Mouse (Mus musculus) liver, embryonic 16.5 days (tissue): ENCODE measurements at regions not wholly inside any gene's neighbourhood (a gene's known extent, or its start where the extent isn't known, plus 50 kb on each side); places are given as distances from the start of the nearest gene placed in this dataset.
"Not testable (repeated sequence)": the region's sequence is repeated elsewhere in the genome, so short reads cannot be mapped to it uniquely, and the experiment has no call there.

Experiments
- ATAC-seq: fragments of 200-750 bp; cut with Nextera tagmentation; 2 replicates; pipeline ENCODE4 v1.8.0; 2017; ENCODE audit warnings: low read depth, mild to moderate bottlenecking, moderate number of reproducible peaks, moderate library complexity
- H3K27ac ChIP-seq: fragments of 300-500 bp; sonication (generic); 2 replicates; pipeline ENCODE4 v1.5.1; 2014; ENCODE audit warnings: mild to moderate bottlenecking, low read length
- H3K27me3 ChIP-seq: fragments of 300-500 bp; sonication (generic); 2 replicates; pipeline ENCODE4 v1.6.1; 2014; ENCODE audit warnings: low read depth, low read length, mixed read lengths; ENCODE audit not compliant: control insufficient read depth, insufficient read depth
- H3K36me3 ChIP-seq: fragments of 300-500 bp; sonication (generic); 2 replicates; pipeline ENCODE4 v1.6.1; 2014; ENCODE audit warnings: mild to moderate bottlenecking; ENCODE audit not compliant: control insufficient read depth, insufficient read depth
- H3K4me1 ChIP-seq: fragments of 300-500 bp; sonication (generic); 2 replicates; pipeline ENCODE4 v1.6.1; 2014; ENCODE audit warnings: low read depth, low read length, mixed read lengths; ENCODE audit not compliant: control insufficient read depth
- H3K4me2 ChIP-seq: fragments of 300-500 bp; sonication (generic); 2 replicates; pipeline ENCODE4 v1.6.1; 2014; ENCODE audit warnings: low read depth, low read length, mixed read lengths
- H3K4me3 ChIP-seq: fragments of 300-500 bp; sonication (generic); 2 replicates; pipeline ENCODE4 v1.5.1; 2014; ENCODE audit warnings: low read depth, mild to moderate bottlenecking, low read length
- H3K9ac ChIP-seq: fragments of 300-500 bp; sonication (generic); 2 replicates; pipeline ENCODE4 v1.6.1; 2014; ENCODE audit warnings: low read depth, low read length
- H3K9me3 ChIP-seq: fragments of 300-500 bp; sonication (generic); replicated peaks from 2 replicates; pipeline ENCODE4 v1.6.1; 2016; ENCODE audit warnings: low read length; ENCODE audit not compliant: control insufficient read depth
- WGBS: fragments of 180-500 bp; shearing (Covaris S2); extraction: QIAGEN DNeasy Blood & Tissue Kit; methylation state at CpG from one replicate; pipeline ENCODE4 v1.1.7; 2014; ENCODE audit not compliant: insufficient replicate concordance; 5-methylcytosine and 5-hydroxymethylcytosine counted together

DNA sequence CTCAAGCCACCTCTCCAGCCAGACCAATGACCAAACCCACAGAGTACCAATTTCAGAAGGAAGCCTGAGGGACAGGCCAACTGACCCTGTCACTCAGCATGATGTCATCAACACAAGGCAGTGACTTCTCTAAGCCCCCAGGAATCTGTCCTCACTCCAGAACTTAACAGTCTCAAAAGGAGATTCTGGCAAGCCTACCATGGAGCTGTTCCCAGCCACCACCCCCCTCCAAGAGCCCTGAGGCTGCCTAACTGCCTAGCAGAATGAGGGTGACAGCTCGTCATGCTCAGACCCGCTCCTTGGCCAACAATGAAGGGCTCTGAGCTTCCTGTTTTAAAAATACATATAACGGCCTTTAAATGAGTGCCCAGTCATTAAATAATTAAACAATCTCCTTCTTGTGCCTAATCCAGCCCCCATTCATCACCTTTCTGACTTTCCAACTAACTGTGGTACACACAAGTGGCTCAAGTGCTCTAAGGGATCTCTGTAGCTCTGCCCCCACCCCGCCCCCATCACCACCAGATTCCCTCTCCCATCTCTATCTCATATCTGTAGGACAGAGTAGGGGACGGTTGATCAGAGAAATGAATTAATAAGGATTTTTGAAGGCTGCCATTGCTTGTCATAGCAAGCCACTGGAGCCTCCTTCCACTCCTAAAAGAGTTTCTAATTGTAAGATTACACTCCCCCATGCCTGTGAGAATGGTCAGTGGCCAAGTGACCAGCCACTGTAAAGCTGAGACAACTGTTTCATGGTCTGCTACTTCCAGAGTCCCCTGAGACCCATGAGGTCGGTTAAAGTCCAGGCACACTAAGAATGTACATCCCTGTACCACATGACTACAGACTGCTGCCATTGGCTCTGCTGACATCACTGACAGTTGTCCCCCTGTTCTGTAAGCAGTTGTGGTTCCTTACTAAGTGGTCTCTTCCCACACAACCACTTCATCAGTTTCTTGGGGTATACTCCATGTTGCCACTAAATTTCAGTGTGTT, 188.1 kb upstream of the Irx4 start:
- H3K4me2 ChIP-seq: no peak overlapping the region
- H3K36me3 ChIP-seq: no peaks in the 10 kb centered on the region
- H3K4me3 ChIP-seq: no peak overlapping the region
- ATAC-seq: no peak
- H3K27ac ChIP-seq: no peak overlapping the region
- H3K4me1 ChIP-seq: no peaks in the 10 kb centered on the region
- no peaks in the 10 kb centered on the region for H3K9me3 ChIP-seq
- no peaks in the 10 kb centered on the region for H3K27me3 ChIP-seq
- H3K9ac ChIP-seq: no peak overlapping the region
- 42% methylated on average over 6 of the region's 6 CpGs for WGBS

DNA sequence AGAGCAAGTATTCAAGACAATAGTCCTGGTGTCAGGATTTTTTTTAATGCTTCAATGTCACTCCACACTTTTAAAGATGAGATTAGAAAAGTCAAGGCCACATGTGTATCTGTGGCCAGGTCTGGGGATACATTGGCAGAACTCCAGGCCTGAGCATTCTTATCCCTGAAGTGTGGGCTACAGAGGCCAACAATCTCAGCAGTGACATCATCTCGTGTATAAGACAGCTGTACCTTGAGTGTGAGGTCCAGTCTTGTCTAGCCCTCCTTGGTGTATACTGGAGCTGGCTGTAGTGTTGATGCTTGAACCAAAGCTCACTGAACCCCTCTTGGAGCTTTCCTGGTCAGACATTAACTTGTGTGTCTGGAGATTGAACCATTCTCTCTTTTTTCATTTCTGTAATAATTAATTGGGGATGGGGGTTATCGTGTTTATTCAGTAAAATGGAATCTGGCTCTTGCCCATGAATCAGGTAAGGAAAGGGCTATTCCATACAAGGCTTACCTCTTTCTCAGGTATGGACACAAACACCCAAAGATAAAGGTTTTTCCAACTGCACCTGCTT, 182.3 kb upstream of the Irx4 start:
- no peak overlapping the region for H3K9ac ChIP-seq
- H3K4me2 ChIP-seq: no peak overlapping the region
- H3K27ac ChIP-seq: no peak overlapping the region
- no peaks in the 10 kb centered on the region for H3K36me3 ChIP-seq
- no peaks in the 10 kb centered on the region for H3K9me3 ChIP-seq
- no peak overlapping the region for H3K4me3 ChIP-seq
- no peak for ATAC-seq
- no peaks in the 10 kb centered on the region for H3K27me3 ChIP-seq
- H3K4me1 ChIP-seq: no peaks in the 10 kb centered on the region
- WGBS: 35% methylated on average over 2 of the region's 2 CpGs

DNA sequence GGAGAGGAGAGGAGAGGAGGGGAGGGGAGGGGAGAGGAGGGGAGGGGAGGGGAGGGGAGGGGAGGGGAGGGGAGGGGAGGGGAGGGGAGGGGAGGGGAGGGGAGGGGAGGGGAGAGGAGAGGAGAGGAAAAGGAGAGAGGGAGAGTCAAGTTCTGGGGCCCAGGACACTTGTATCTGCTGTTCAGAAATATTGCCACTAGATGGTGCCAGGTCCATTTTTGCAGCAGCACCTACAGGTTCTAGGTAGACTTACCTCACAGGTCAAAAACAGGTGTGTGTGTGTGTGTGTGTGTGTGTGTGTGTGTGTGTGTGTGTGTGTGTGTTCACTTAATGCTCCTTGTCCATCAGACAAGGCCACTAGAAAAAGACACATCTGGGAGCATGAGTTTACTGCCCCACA, 172.5 kb upstream of the Irx4 start:
- H3K4me3 ChIP-seq, H3K4me1 ChIP-seq, H3K27me3 ChIP-seq, H3K27ac ChIP-seq, H3K9ac ChIP-seq, H3K4me2 ChIP-seq, H3K36me3 ChIP-seq, ATAC-seq, H3K9me3 ChIP-seq: not testable (repeated sequence)

DNA sequence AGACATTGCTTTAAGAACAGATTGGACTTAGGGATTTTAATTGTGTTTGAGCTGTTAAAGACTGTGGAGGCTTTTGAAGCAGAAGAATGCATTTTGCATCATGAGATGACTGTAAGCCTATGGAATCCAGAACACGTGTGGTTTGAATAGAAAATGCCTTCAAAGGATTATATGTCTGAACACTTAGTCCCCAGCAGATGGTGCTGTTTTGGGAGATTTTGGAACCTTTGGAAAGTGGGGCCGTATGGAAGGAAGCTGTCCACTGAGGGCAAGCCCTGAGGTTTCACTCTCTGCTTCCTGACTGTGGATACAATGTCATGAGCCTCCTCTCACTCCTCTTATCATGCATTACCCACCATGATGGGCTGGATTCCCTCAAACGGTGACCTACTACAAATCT, 168.4 kb upstream of the Irx4 start:
- no peaks in the 10 kb centered on the region for H3K9me3 ChIP-seq
- no peak for ATAC-seq
- no peak overlapping the region for H3K4me2 ChIP-seq
- no peak overlapping the region for H3K27ac ChIP-seq
- no peak overlapping the region for H3K9ac ChIP-seq
- H3K4me1 ChIP-seq: no peaks in the 10 kb centered on the region
- WGBS: 28% methylated on average over 3 of the region's 3 CpGs
- H3K27me3 ChIP-seq: no peaks in the 10 kb centered on the region
- no peak overlapping the region for H3K4me3 ChIP-seq
- H3K36me3 ChIP-seq: no peaks in the 10 kb centered on the region

DNA sequence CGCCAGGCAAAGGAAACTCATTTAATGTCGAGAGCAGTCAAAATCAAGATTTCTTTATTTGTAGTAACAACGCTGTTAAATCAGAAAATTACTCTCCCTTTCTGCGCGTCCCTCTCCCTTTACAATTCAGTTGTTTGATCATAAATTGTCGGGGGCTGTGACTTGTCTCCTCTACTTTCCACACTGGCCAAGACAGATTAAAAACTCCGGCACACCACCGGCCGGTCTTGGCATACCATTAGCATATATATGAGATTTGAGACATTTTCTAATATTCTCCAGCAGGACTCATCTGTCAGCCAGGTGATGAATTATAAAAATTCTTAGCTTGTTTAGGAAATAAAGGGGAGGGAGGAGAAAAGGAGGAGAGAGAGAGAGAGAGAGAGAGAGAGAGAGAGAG, 162.8 kb upstream of the Irx4 start:
- H3K27me3 ChIP-seq: no peaks in the 10 kb centered on the region
- ATAC-seq: no peak
- WGBS: 80% methylated on average over 9 of the region's 9 CpGs
- no peak overlapping the region for H3K9ac ChIP-seq
- H3K4me1 ChIP-seq: no peaks in the 10 kb centered on the region
- H3K36me3 ChIP-seq: no peaks in the 10 kb centered on the region
- no peak overlapping the region for H3K27ac ChIP-seq
- H3K9me3 ChIP-seq: no peaks in the 10 kb centered on the region
- H3K4me3 ChIP-seq: no peak overlapping the region
- H3K4me2 ChIP-seq: no peak overlapping the region

DNA sequence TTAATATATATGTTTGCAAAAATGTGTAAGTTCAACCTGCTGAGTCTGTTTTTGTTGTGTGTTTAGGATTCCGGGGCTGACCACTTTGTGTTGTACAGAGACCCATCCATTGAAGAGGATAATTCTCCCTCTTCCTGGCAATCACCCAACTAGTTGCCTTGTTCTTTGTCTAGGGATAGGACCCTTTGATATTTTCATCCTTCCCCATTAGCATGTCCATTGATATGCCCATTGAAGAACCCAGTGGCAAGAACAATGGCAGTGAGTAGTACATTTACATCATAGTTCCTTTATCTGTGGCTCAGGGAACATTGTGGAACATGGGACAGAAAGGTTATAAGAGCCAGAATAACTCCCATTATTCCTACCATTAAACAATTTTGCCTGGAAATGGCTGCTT, 160.9 kb upstream of the Irx4 start:
- Histone ChIP-seq H3K9me3 (no peaks in the 10 kb centered on the region), H3K36me3 (no peaks in the 10 kb centered on the region), H3K27ac (no peak overlapping the region), H3K27me3 (no peaks in the 10 kb centered on the region), H3K9ac (no peak overlapping the region), H3K4me2 (no peak overlapping the region), H3K4me3 (no peak overlapping the region), H3K4me1 (no peaks in the 10 kb centered on the region)
- no peak for ATAC-seq
- WGBS: 55% methylated on average over 1 of the region's 1 CpGs

DNA sequence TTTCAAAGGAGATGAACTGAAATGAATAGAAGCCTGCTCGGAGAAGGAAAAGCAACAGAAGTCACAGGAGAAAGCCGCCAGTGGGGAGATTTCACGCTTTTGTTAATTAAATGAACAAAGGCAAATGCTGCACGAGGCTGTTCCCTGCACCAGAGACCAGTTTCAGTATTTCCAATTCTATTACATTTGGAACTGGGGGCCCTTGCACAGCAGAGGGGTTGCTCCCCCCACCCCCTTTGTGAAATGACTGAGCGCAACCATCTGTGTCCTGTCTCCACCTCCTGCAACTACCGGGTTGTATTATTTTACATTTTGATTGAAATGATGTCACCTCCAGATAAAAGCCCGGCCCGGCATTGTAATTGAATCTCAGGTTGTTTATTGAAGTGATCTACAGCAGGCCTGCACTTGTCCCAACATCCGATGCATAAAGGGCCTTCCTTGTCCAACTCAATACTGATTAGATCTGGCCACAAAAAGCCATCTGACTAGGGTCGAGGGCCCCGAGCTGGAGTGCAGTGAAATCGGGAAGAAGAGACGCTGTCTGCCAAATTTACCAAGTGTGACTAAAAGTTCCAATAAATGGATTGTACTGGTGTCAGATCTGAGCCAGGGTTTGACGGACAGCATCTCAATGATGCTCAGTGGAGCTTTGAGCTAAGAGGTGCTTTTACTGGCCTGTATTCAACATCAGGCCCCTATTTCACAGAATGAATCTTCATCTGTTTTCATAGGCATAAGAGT, 152.9 kb upstream of the Irx4 start:
- H3K36me3 ChIP-seq: no peaks in the 10 kb centered on the region
- H3K9ac ChIP-seq: no peak overlapping the region
- no peaks in the 10 kb centered on the region for H3K9me3 ChIP-seq
- H3K4me2 ChIP-seq: no peak overlapping the region
- no peak for ATAC-seq
- H3K27ac ChIP-seq: no peak overlapping the region
- H3K4me1 ChIP-seq: no peaks in the 10 kb centered on the region
- H3K27me3 ChIP-seq: no peaks in the 10 kb centered on the region
- WGBS: 66% methylated on average over 14 of the region's 14 CpGs
- no peak overlapping the region for H3K4me3 ChIP-seq

DNA sequence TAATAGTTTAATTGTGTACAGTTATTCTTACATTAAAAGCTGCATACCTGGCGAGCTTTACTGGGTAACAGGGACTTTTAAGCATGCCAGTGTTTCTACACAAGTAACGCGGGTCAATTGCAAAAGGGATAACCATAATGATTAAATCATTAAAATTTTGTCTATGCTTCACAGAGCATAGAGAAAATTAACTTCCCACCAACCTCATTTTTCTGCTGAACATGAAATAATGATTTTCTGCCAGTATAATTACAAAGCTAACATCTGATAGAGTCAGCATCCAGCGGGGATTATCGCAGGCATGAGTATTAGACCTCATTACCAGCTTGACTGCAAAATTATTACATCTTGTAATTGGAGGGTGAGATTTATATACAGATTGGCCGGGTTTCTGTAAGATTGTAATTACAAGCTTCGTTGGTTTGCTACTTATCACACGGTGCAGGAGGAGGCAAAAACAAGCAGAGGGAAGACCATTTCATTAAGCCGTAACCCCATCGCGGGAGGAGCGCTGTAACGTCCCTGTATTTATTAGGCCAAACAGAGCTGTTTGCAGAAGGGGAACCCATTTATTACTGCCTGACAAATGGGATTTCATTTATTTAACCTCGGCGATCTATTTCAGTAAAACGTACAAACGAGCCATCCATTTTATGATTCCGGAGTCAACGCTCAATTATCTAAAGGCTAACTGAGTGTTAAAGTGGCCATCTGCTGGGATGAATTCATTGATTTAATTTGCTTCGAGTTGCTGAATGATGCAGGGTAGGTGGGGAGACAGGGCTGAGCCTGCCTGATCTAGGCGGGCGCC, 143.3 kb upstream of the Irx4 start:
- Histone ChIP-seq H3K27ac (no peak overlapping the region), H3K4me3 (no peak overlapping the region), H3K36me3 (no peaks in the 10 kb centered on the region), H3K9ac (no peak overlapping the region), H3K9me3 (no peaks in the 10 kb centered on the region), H3K4me2 (no peak overlapping the region), H3K27me3 (no peaks in the 10 kb centered on the region), H3K4me1 (no peaks in the 10 kb centered on the region)
- no peak for ATAC-seq
- WGBS: 71% methylated on average over 22 of the region's 22 CpGs
